Mouse (Mus musculus) MEL (cell line): ENCODE results near the gene Pik3cg. TPM values are rescaled to one million over a fixed set of nuclear protein-coding genes. Genes with fewer than 3 reads are reported as not detected.

Experiments used
- DNase-seq: peaks from one replicate; pipeline ENCODE4 v3.0.0; 2011; ENCODE audit warnings: low read depth, low spot score
- H3K27ac ChIP-seq: 2 replicates; pipeline ENCODE4 v1.5.1; 2012; ENCODE audit warnings: low read depth, mild to moderate bottlenecking, control low read depth, low read length, moderate library complexity; ENCODE audit not compliant: control insufficient read depth
- H3K27me3 ChIP-seq, 2 experiments: fragments of 150-350 bp in 1 of 2; sonication (generic) in 1 of 2; 2 replicates each; pipeline ENCODE4 v1.6.1; 2012; ENCODE audit warnings: low read length in 2 of 2, mild to moderate bottlenecking in 2 of 2, improper control_type of control experiment in 1 of 2, moderate library complexity in 1 of 2; ENCODE audit not compliant: insufficient read depth in 2 of 2, control insufficient read depth in 1 of 2
- H3K36me3 ChIP-seq, 2 experiments: 2 replicates each; pipeline ENCODE4 v1.6.1; 2012 to 2014; ENCODE audit warnings: low read length in 2 of 2, improper control_type of control experiment in 1 of 2, inconsistent platforms in 1 of 2, mild to moderate bottlenecking in 1 of 2; ENCODE audit not compliant: insufficient read depth in 2 of 2, control insufficient read depth in 1 of 2
- H3K4me1 ChIP-seq, 2 experiments: fragments of 150-350 bp in 1 of 2; sonication (generic) in 1 of 2; 2 replicates each; pipeline ENCODE4 v1.6.1; 2012; ENCODE audit warnings: low read length in 2 of 2, improper control_type of control experiment in 1 of 2, mild to moderate bottlenecking in 1 of 2; ENCODE audit not compliant: insufficient read depth in 2 of 2, control insufficient read depth in 1 of 2
- H3K4me3 ChIP-seq, 2 experiments: fragments of 150-350 bp in 1 of 2; sonication (generic) in 1 of 2; 2 replicates each; pipeline ENCODE4 v1.5.1; 2012; ENCODE audit warnings: low read depth in 2 of 2, low read length in 2 of 2, mild to moderate bottlenecking in 2 of 2, moderate library complexity in 2 of 2, control low read depth in 1 of 2, improper control_type of control experiment in 1 of 2; ENCODE audit not compliant: control insufficient read depth in 1 of 2, insufficient read depth in 1 of 2
- H3K79me2 ChIP-seq: 2 replicates; pipeline ENCODE4 v1.6.1; 2012; ENCODE audit warnings: mild to moderate bottlenecking, low read length, moderate library complexity; ENCODE audit not compliant: control insufficient read depth, poor library complexity, insufficient read depth
- H3K9ac ChIP-seq: 2 replicates; pipeline ENCODE4 v1.6.1; 2012; ENCODE audit warnings: low read depth, mild to moderate bottlenecking, control low read depth, low read length, moderate library complexity; ENCODE audit not compliant: control insufficient read depth, poor library complexity, severe bottlenecking
- H3K9me3 ChIP-seq: fragments of 150-350 bp; sonication (generic); replicated peaks from 2 replicates; pipeline ENCODE4 v1.6.1; 2012; ENCODE audit warnings: mild to moderate bottlenecking, low read length, improper control_type of control experiment, moderate library complexity; ENCODE audit not compliant: insufficient read depth
- BHLHE40 ChIP-seq: IDR thresholded peaks from 2 replicates; pipeline ENCODE4 v1.6.1; 2012; ENCODE audit warnings: low read depth, mild to moderate bottlenecking, inconsistent platforms, low read length, improper control_type of control experiment, borderline replicate concordance
- CHD1 ChIP-seq: IDR thresholded peaks from 2 replicates; pipeline ENCODE4 v1.6.1; 2012; ENCODE audit warnings: low read depth, mild to moderate bottlenecking, inconsistent platforms, low read length, improper control_type of control experiment
- CHD2 ChIP-seq: IDR thresholded peaks from 2 replicates; pipeline ENCODE4 v1.6.1; 2011; ENCODE audit warnings: low read length, improper control_type of control experiment
- E2F4 ChIP-seq: IDR thresholded peaks from 2 replicates; pipeline ENCODE4 v1.6.1; 2011; ENCODE audit warnings: low read depth, low read length, improper control_type of control experiment, borderline replicate concordance
- ELF1 ChIP-seq: IDR thresholded peaks from 2 replicates; pipeline ENCODE4 v1.6.1; 2014; ENCODE audit warnings: low read depth, mild to moderate bottlenecking, inconsistent platforms, low read length, improper control_type of control experiment, moderate library complexity
- EP300 ChIP-seq, 2 experiments: IDR thresholded peaks; 2 replicates each; pipeline ENCODE4 v1.6.1; 2011; ENCODE audit warnings: improper control_type of control experiment in 2 of 2, low read length in 2 of 2, low read depth in 1 of 2, mild to moderate bottlenecking in 1 of 2
- ETS1 ChIP-seq: IDR thresholded peaks from 2 replicates; pipeline ENCODE4 v1.6.1; 2012; ENCODE audit warnings: low read depth, mild to moderate bottlenecking, inconsistent platforms, low read length, improper control_type of control experiment, moderate library complexity
- HCFC1 ChIP-seq: IDR thresholded peaks from 2 replicates; pipeline ENCODE4 v1.6.1; 2012; ENCODE audit warnings: low read depth, mild to moderate bottlenecking, inconsistent platforms, low read length, improper control_type of control experiment, moderate library complexity
- KAT2A ChIP-seq: conservative IDR thresholded peaks from 2 replicates; pipeline ENCODE4 v1.6.1; 2012; ENCODE audit warnings: low read depth, low read length, improper control_type of control experiment, inconsistent platforms
- MAFK ChIP-seq: IDR thresholded peaks from 2 replicates; pipeline ENCODE4 v1.6.1; 2011; ENCODE audit warnings: low read depth, mild to moderate bottlenecking, low read length, improper control_type of control experiment, borderline replicate concordance
- MAZ ChIP-seq: IDR thresholded peaks from 2 replicates; pipeline ENCODE4 v1.6.1; 2012; ENCODE audit warnings: low read depth, mild to moderate bottlenecking, inconsistent platforms, low read length, improper control_type of control experiment
- MXI1 ChIP-seq: IDR thresholded peaks from 2 replicates; pipeline ENCODE4 v1.6.1; 2011; ENCODE audit warnings: mild to moderate bottlenecking, low read depth, low read length, improper control_type of control experiment
- NELFE ChIP-seq: IDR thresholded peaks from 2 replicates; pipeline ENCODE4 v1.6.1; 2011; ENCODE audit warnings: low read depth, low read length, improper control_type of control experiment
- NRF1 ChIP-seq: IDR thresholded peaks from 2 replicates; pipeline ENCODE4 v1.6.1; 2014; ENCODE audit warnings: low read depth, mild to moderate bottlenecking, inconsistent platforms, low read length, improper control_type of control experiment, moderate library complexity; ENCODE audit not compliant: poor library complexity, insufficient read depth, severe bottlenecking
- POLR2AphosphoS2 ChIP-seq: IDR thresholded peaks from 2 replicates; pipeline ENCODE4 v1.6.1; 2011; ENCODE audit warnings: low read length, improper control_type of control experiment
- POLR2AphosphoS5 ChIP-seq: IDR thresholded peaks from 2 replicates; pipeline ENCODE4 v1.6.1; 2012; ENCODE audit warnings: low read depth, borderline replicate concordance, mild to moderate bottlenecking, inconsistent platforms, low read length, moderate library complexity, mixed read lengths
- RAD21 ChIP-seq: IDR thresholded peaks from 2 replicates; pipeline ENCODE4 v1.6.1; 2011; ENCODE audit warnings: mild to moderate bottlenecking, low read depth, low read length, improper control_type of control experiment
- SIN3A ChIP-seq: IDR thresholded peaks from 2 replicates; pipeline ENCODE4 v1.6.1; 2012; ENCODE audit warnings: low read length, improper control_type of control experiment, inconsistent platforms
- SMC3 ChIP-seq: IDR thresholded peaks from 2 replicates; pipeline ENCODE4 v1.6.1; 2011; ENCODE audit warnings: low read depth, low read length, improper control_type of control experiment
- TBP ChIP-seq: IDR thresholded peaks from 2 replicates; pipeline ENCODE4 v1.8.0; 2011; ENCODE audit warnings: low read depth, low read length, improper control_type of control experiment
- UBTF ChIP-seq: IDR thresholded peaks from 2 replicates; pipeline ENCODE4 v1.6.1; 2012; ENCODE audit warnings: low read depth, mild to moderate bottlenecking, inconsistent platforms, low read length, improper control_type of control experiment, moderate library complexity, borderline replicate concordance; ENCODE audit not compliant: insufficient read depth
- USF2 ChIP-seq, 2 experiments: IDR thresholded peaks; 2 replicates each; pipeline ENCODE4 v1.6.1; 2011 to 2012; ENCODE audit warnings: improper control_type of control experiment in 2 of 2, low read length in 2 of 2, borderline replicate concordance in 1 of 2, inconsistent platforms in 1 of 2, low read depth in 1 of 2, mild to moderate bottlenecking in 1 of 2; ENCODE audit not compliant: insufficient read depth in 1 of 2
- ZC3H11A ChIP-seq: IDR thresholded peaks from 2 replicates; pipeline ENCODE4 v1.6.1; 2012; ENCODE audit warnings: low read depth, mild to moderate bottlenecking, inconsistent platforms, low read length, improper control_type of control experiment
- ZKSCAN1 ChIP-seq: IDR thresholded peaks from 2 replicates; pipeline ENCODE4 v1.6.1; 2012; ENCODE audit warnings: low read depth, mild to moderate bottlenecking, inconsistent platforms, low read length, improper control_type of control experiment, moderate library complexity
- ZMIZ1 ChIP-seq: IDR thresholded peaks from 2 replicates; pipeline ENCODE4 v1.6.1; 2012; ENCODE audit warnings: low read depth, mild to moderate bottlenecking, inconsistent platforms, low read length, improper control_type of control experiment, moderate library complexity
- polyA plus RNA-seq, 2 experiments: library from polyadenylated mRNA; stranded (reverse) in 1 of 2; unstranded in 1 of 2; fragments of >175 nt in 1 of 2; fragments of >200 nt in 1 of 2; gene quantifications; 2 replicates each; pipeline versions ENCODE4 v1.2.1 to v1.2.4; 2012; ENCODE audit warnings: low replicate concordance in 2 of 2, low read depth in 1 of 2; ENCODE audit not compliant: insufficient read length in 2 of 2, insufficient read depth in 1 of 2, missing spikeins in 1 of 2
- total RNA-seq: library from RNA; depleted of rRNA; stranded (reverse); fragments of 300-350 nt; gene quantifications from 2 replicates; pipeline ENCODE4 v1.2.3, GENCODE M21; 2012

The Pik3cg gene
- total and polyA plus RNA-seq, 3 experiments: 4.9 to 8.5 TPM; not detected in 1

- Histone ChIP-seq H3K9me3 (no peaks in the 10 kb centered on the region), H3K9ac (no peak overlapping the region), H3K36me3 (no peaks in the 10 kb centered on the region), H3K4me1 (no peaks in the 10 kb centered on the region), H3K4me3 (no peak overlapping the region), H3K27me3 (no peaks in the 10 kb centered on the region)
- no peak for DNase-seq
- no peak for TF ChIP-seq RAD21
- no peak for TF ChIP-seq MAFK
- no peak for TF ChIP-seq UBTF
- no peak for TF ChIP-seq CHD1
- TF ChIP-seq SMC3: no peak
- no peak for TF ChIP-seq ELF1
- TF ChIP-seq ETS1: no peak
- TF ChIP-seq HCFC1: no peak
- no peak for TF ChIP-seq MAZ
- TF ChIP-seq ZKSCAN1: no peak
- no peak for TF ChIP-seq KAT2A
- TF ChIP-seq, all 39 proteins: peak for 0
- no peaks in the 10 kb centered on the region for H3K79me2 ChIP-seq
- H3K27ac ChIP-seq: no peak overlapping the region
These were observed 34.0 kb downstream of the Pik3cg start for GRCm38 (mm10) chr12:32174437-32174836.

GRCm38 (mm10) chr12:32172826-32173225, 35.6 kb downstream of the Pik3cg start:
- H3K27me3 ChIP-seq: no peaks in the 10 kb centered on the region
- DNase-seq: no peak
- no peak for TF ChIP-seq TBP
- TF ChIP-seq BHLHE40: no peak
- no peak for TF ChIP-seq EP300 (IDR thresholded peaks at IDR 0.05; ENCODE audit: low read depth in 1 of 2, low read length in 2 of 2)
- no peak for TF ChIP-seq NRF1
- no peak for TF ChIP-seq ZMIZ1
- TF ChIP-seq E2F4: no peak
- TF ChIP-seq POLR2AphosphoS2: no peak
- TF ChIP-seq CHD2: no peak
- no peak for TF ChIP-seq SMC3
- no peak for TF ChIP-seq RAD21
- TF ChIP-seq ZC3H11A: no peak
- no peak for TF ChIP-seq POLR2AphosphoS5
- no peak for TF ChIP-seq USF2 (IDR thresholded peaks at IDR 0.05; ENCODE audit: borderline replicate concordance in 1 of 2, insufficient read depth in 1 of 2, low read depth in 1 of 2, low read length in 2 of 2)
- TF ChIP-seq NELFE: no peak
- no peak for TF ChIP-seq MXI1
- no peak for TF ChIP-seq ETS1
- no peak for TF ChIP-seq SIN3A
- TF ChIP-seq CHD1: no peak
- no peak for TF ChIP-seq MAFK
- no peaks in the 10 kb centered on the region for H3K4me1 ChIP-seq
- H3K27ac ChIP-seq: no peak overlapping the region
- no peaks in the 10 kb centered on the region for H3K9me3 ChIP-seq
- no peaks in the 10 kb centered on the region for H3K36me3 ChIP-seq
- no peak overlapping the region for H3K9ac ChIP-seq
- no peak overlapping the region for H3K4me3 ChIP-seq
- H3K79me2 ChIP-seq: no peaks in the 10 kb centered on the region
